Mouse (Mus musculus) hindbrain, embryonic 14.5 days (tissue): ENCODE data around the gene Hsd11b2. TPM values are rescaled to one million over a fixed set of nuclear protein-coding genes. Genes with fewer than 3 reads are reported as not detected.

Experiments used
- ATAC-seq: fragments of 200-750 bp; cut with Nextera tagmentation; 2 replicates; pipeline ENCODE4 v1.8.0; 2017; ENCODE audit warnings: moderate number of reproducible peaks, mild to moderate bottlenecking, moderate TSS enrichment, moderate library complexity; ENCODE audit not compliant: low FRiP score
- DNase-seq: peaks from one replicate; pipeline ENCODE4 v3.0.0-alpha.2; 2015; ENCODE audit warnings: low spot score
- H3K27ac ChIP-seq: fragments of 300-500 bp; sonication (generic); 2 replicates; pipeline ENCODE4 v1.5.1; 2014; ENCODE audit warnings: mild to moderate bottlenecking, moderate library complexity
- H3K27me3 ChIP-seq: fragments of 300-500 bp; sonication (generic); 2 replicates; pipeline ENCODE4 v1.6.1; 2014; ENCODE audit warnings: mild to moderate bottlenecking, low read length, mixed read lengths; ENCODE audit not compliant: control insufficient read depth, insufficient read depth
- H3K36me3 ChIP-seq: fragments of 300-500 bp; sonication (generic); replicated peaks from 2 replicates; pipeline ENCODE4 v1.6.1; 2014; ENCODE audit not compliant: control insufficient read depth, insufficient read depth
- H3K4me1 ChIP-seq: fragments of 300-500 bp; sonication (generic); replicated peaks from 2 replicates; pipeline ENCODE4 v1.6.1; 2014; ENCODE audit warnings: antibody characterized with exemption, low read length, mixed read lengths; ENCODE audit not compliant: control insufficient read depth, insufficient read depth
- H3K4me2 ChIP-seq: fragments of 300-500 bp; sonication (generic); replicated peaks from 2 replicates; pipeline ENCODE4 v1.6.1; 2014; ENCODE audit warnings: mild to moderate bottlenecking, moderate library complexity
- H3K4me3 ChIP-seq: fragments of 300-500 bp; sonication (generic); replicated peaks from 2 replicates; pipeline ENCODE4 v1.5.1; 2014; ENCODE audit warnings: mild to moderate bottlenecking, low read length
- H3K9ac ChIP-seq: fragments of 300-500 bp; sonication (generic); 2 replicates; pipeline ENCODE4 v1.6.1; 2014
- H3K9me3 ChIP-seq: fragments of 300-500 bp; sonication (generic); 2 replicates; pipeline ENCODE4 v1.6.1; 2016; ENCODE audit warnings: low read length; ENCODE audit not compliant: control insufficient read depth
- WGBS: fragments of 180-500 bp; shearing (Covaris S2); extraction: QIAGEN DNeasy Blood & Tissue Kit; methylation state at CpG from one replicate; pipeline ENCODE4 v1.1.7; 2014; 5-methylcytosine and 5-hydroxymethylcytosine counted together
- polyA plus RNA-seq: library from polyadenylated mRNA; unstranded; fragments of >200 nt; fragmentation: Nextera tagmentation; extraction: Ambion mirVana; gene quantifications from 2 replicates; pipeline ENCODE4 v1.2.1, GENCODE M21; 2014

Gene Hsd11b2
- 6.1 and 7.0 TPM in 2 replicates for polyA plus RNA-seq

DNA sequence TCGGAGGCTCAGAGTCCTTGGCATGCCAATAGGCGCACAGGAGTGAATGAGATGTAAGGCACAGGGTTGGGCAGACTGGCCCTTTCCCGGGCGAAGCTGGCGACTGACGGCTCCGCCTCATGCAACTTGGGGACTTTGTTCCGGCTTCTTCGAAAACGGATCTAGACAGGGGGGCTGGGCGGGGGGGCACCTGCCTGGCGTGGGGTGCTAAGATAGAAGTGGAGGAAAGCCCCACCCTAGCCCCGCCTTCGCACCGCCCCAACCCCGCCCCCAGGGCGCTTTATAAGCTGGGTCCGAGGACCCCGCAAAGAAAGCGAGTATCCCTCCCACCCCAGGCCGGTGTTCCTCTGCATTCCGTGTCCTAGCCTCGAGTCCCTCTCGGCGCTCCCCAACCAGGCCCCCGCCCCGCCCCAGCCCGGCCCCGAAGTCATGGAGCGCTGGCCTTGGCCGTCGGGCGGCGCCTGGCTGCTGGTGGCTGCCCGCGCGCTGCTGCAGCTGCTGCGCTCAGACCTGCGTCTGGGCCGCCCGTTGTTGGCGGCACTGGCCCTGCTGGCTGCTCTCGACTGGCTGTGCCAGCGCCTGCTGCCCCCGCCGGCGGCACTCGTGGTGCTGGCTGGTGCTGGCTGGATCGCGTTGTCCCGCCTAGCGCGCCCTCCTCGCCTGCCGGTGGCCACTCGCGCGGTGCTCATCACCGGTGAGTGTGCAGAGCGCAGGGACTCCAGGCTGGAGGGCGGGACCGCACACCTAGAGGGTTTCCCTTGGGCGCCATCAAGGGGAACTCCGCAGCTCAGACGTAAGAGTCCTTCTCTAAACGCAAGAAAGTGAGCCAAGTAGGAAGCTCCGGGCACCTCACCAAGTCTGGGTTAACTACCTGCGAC lies at the start of gene Hsd11b2:
Gene Hsd11b2, plus strand, starts transcription at position 320 of the 878 bp plus-strand sequence.
- H3K27ac ChIP-seq = peak within 1 kb of the TSS; percentile 44; the same call in 1 of the 2 replicates
- DNase-seq (peak; percentile 46), ATAC-seq (peak; percentile 55)
- no peaks in the 10 kb centered on the region for H3K27me3 ChIP-seq
- peaks cover 34% of the 10 kb centered on the region for H3K4me1 ChIP-seq
- peak within 1 kb of the TSS; percentile 87 for H3K4me2 ChIP-seq
- peak within 1 kb of the TSS; percentile 49 for H3K4me3 ChIP-seq
- H3K36me3 ChIP-seq = peaks cover 15% of the 10 kb centered on the region
- under 1% methylated on average over 65 of the region's 68 CpGs for WGBS
- no peaks in the 10 kb centered on the region for H3K9me3 ChIP-seq
- H3K9ac ChIP-seq = peak within 1 kb of the TSS; percentile 60

GRCm38 (mm10) chr8:105469041-105469695 lies 49.4 kb upstream of the Hsd11b2 start:
- Histone ChIP-seq H3K4me2 (peak overlapping the region; percentile 63), H3K4me3 (peak overlapping the region; percentile 36), H3K27ac (peak overlapping the region; percentile 74), H3K9me3 (no peaks in the 10 kb centered on the region), H3K4me1 (peaks cover 50% of the 10 kb centered on the region), H3K27me3 (no peaks in the 10 kb centered on the region), H3K36me3 (peaks cover 12% of the 10 kb centered on the region), H3K9ac (peak overlapping the region; percentile 67)
- 9% methylated on average over 6 of the region's 6 CpGs for WGBS
- ATAC-seq (peak; percentile 41), DNase-seq (peak; percentile 53)

GRCm38 (mm10) chr8:105469816-105470215 lies 48.7 kb upstream of the Hsd11b2 start:
- Histone ChIP-seq H3K4me3 (peak overlapping the region; percentile 36), H3K4me2 (peak overlapping the region; percentile 63), H3K9me3 (no peaks in the 10 kb centered on the region), H3K9ac (peak overlapping the region; percentile 67), H3K4me1 (peaks cover 53% of the 10 kb centered on the region), H3K27ac (peak overlapping the region; percentile 74), H3K36me3 (peaks cover 12% of the 10 kb centered on the region), H3K27me3 (no peaks in the 10 kb centered on the region)
- WGBS = 79% methylated on average over 5 of the region's 5 CpGs
- ATAC-seq = no peak
- DNase-seq = no peak

DNA sequence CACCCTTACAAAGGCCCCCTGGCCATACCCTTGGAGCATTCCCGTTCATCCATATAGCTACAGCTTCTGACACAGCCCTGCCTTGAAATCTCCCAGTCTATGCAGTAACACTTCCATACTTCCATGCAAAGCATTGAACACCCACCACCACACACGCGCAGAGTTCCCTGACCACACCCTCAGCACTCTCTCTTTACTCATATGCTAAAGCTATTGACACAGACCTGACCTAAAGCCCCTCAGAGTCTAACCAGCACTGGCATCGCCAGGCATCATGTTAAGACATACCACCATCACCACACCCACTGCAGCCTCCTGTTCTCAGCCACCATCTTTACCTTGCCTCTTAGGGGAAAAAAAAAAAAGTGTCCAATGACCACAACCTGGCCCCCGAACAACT lies 48.3 kb upstream of the Hsd11b2 start:
- Histone ChIP-seq H3K9me3 (no peaks in the 10 kb centered on the region), H3K4me2 (peak overlapping the region; percentile 63), H3K27me3 (no peaks in the 10 kb centered on the region), H3K4me3 (peak overlapping the region; percentile 36), H3K36me3 (peaks cover 12% of the 10 kb centered on the region), H3K27ac (peak overlapping the region; percentile 74), H3K9ac (peak overlapping the region; percentile 67), H3K4me1 (peaks cover 57% of the 10 kb centered on the region)
- whole genome bisulfite sequencing = 56% methylated on average over 5 of the region's 5 CpGs
- ATAC-seq (no peak), DNase-seq (no peak)

- 18% methylated on average over 11 of the region's 11 CpGs for WGBS
- H3K27ac ChIP-seq = peak overlapping the region; percentile 74
- peaks cover 57% of the 10 kb centered on the region for H3K4me1 ChIP-seq
- H3K4me2 ChIP-seq = peak overlapping the region; percentile 63
- H3K27me3 ChIP-seq = no peaks in the 10 kb centered on the region
- H3K9me3 ChIP-seq = no peaks in the 10 kb centered on the region
- H3K9ac ChIP-seq = peak overlapping the region; percentile 67
- peak; percentile 72; the same call in 1 of the 2 replicates for ATAC-seq
- peak overlapping the region; percentile 36 for H3K4me3 ChIP-seq
- H3K36me3 ChIP-seq = peaks cover 12% of the 10 kb centered on the region
- DNase-seq = no peak
Observed at GRCm38 (mm10) chr8:105470681-105471313, 47.8 kb upstream of the Hsd11b2 start.

DNA sequence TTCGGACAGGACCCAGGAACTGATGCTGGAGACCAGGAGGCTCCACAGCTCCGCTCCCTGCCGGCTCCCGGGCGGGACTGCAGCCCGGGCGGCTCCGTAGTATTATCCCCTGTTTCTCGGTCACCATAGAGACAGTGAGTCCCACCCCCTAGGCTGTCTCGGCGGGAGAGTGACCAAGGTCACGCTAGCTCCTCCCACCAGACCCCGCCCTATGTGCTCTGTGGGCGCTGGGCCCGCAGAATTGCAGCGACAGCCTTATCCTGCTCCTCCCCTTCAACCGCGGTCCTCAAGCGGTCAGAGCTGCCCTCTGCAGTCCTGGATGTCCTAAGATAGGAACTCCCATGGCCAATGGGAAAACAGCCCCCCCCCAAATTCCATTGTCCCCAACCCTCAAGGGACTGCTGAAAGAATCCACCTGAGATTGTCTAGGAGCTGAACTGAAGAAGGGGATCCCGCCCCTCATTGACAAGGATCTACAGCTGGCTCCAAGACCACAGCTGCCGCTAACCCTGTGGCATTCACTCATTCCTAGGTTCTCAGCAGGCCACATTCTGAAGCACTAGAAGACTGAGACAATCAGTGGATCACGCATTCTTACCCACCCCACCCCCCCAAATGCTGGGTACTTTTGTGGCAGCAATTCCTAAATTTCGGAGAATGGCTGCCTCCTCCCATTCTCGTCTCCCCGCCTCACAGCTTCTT lies 47.1 kb upstream of the Hsd11b2 start, which contains the start of gene Tppp3:
Gene Tppp3, minus strand, starts transcription at position 213 of the 702 bp plus-strand sequence.
- peak; percentile 89 for ATAC-seq
- H3K4me1 ChIP-seq = peaks cover 52% of the 10 kb centered on the region

DNA sequence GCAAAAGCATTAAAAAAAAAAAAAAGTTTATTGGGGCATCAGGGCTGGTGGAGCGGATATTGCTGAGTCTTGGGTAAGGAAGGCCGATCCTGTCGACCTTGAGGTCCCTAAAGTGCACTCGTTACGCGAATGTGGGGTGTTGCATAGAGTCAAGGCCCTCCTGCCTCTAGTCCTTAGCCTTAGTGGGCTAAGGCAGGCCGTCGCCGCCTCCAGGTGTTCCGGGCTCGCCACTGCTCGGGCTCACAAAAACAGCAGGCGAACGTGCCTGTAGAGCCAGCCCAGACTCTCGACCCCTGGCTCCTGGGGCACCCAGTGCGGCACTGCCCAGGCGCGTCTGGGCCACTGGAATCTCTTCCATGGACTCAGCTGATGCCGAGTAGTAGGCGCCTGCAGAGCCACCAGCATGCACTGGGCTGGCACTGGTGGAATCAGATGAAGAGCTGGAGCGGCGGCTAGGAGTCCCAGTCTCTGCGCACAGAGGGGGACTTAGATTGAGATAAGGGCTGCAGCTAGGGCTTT lies 46.1 kb upstream of the Hsd11b2 start:
- Histone ChIP-seq H3K27me3 (no peaks in the 10 kb centered on the region), H3K36me3 (peaks cover 5% of the 10 kb centered on the region), H3K4me3 (no peak overlapping the region), H3K4me2 (no peak overlapping the region), H3K4me1 (peaks cover 43% of the 10 kb centered on the region), H3K9me3 (no peaks in the 10 kb centered on the region), H3K9ac (no peak overlapping the region), H3K27ac (no peak overlapping the region)
- DNase-seq = no peak
- ATAC-seq = no peak
- WGBS = 23% methylated on average over 23 of the region's 23 CpGs

More for the DNA sequence above, 47.1 kb upstream of the Hsd11b2 start, which contains the start of gene Tppp3:
- DNase-seq = peak; percentile 84
- H3K27me3 ChIP-seq = no peaks in the 10 kb centered on the region
- H3K4me3 ChIP-seq = peak within 1 kb of the TSS; percentile 36
- H3K9ac ChIP-seq = peak within 1 kb of the TSS; percentile 67
- WGBS = 3% methylated on average over 25 of the region's 25 CpGs
- peaks cover 12% of the 10 kb centered on the region for H3K36me3 ChIP-seq
- peak within 1 kb of the TSS; percentile 74 for H3K27ac ChIP-seq
- H3K9me3 ChIP-seq = no peaks in the 10 kb centered on the region
- peak within 1 kb of the TSS; percentile 63 for H3K4me2 ChIP-seq

GRCm38 (mm10) chr8:105472983-105473382 lies 45.6 kb upstream of the Hsd11b2 start:
- H3K9ac ChIP-seq = no peak overlapping the region
- H3K4me2 ChIP-seq = no peak overlapping the region
- no peak for DNase-seq
- H3K36me3 ChIP-seq = peaks cover 7% of the 10 kb centered on the region; the same call in 1 of the 2 replicates
- no peak overlapping the region for H3K4me3 ChIP-seq
- H3K27me3 ChIP-seq = no peaks in the 10 kb centered on the region
- H3K27ac ChIP-seq = no peak overlapping the region
- WGBS = 57% methylated on average over 9 of the region's 9 CpGs
- no peaks in the 10 kb centered on the region for H3K9me3 ChIP-seq
- ATAC-seq = no peak
- peaks cover 40% of the 10 kb centered on the region for H3K4me1 ChIP-seq
